10 mouse cellular contexts compared by ENCODE assay signal in the genomic region with DNA sequence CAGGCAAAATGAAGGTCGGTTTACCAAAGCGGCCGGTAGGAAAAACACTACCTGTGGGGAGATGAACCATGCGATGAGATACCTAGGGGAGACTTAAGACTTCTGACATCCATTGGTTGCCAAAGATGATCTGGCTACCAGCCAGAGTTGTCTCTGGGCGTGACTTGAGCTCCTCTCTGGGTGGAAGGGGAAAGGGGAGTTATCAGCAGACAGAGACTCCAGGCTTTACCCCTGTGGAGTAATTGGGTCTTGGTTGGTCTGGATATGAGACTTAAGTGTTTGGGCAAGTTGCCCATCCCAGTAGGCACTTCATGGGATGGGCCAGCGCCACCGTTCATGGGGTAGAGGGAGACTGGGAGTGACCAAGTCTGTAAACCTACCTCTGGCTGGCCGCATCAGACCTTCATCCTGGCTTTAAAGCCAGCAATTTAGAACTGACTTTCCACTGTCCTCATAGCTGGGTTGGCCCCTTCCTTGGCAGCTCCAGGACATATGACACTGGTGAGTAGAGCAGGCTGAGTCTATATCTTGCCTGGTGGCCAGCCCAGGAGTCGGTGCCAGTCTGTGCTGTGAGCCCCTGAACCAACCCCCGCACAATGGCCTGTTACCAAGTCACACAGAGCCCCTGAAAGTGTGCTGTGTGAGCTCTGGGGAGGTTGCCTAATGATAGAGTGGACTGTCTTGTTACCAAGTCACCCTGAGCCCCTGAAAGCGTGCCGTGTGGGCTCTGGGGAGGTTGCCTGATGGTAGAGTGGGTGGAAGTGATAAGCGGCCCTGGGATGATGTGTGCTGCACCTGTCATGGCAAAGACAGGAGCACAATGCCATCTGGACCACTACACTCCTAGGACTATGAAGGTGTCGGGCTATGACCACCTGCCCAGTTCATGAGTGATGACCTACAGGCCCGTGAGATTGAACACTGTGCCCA. TPM values are rescaled to one million over a fixed set of nuclear protein-coding genes. Genes with fewer than 3 reads are reported as not detected.
DNase-seq lines count a peak whose midpoint lies in the region; ATAC-seq lines count a peak whose summit lies in the region.
"Had no signal": no experiment of that assay in that cellular context is flagged by ENCODE, and none has a peak within 500 bp of the region (broad histone marks: within the 10 kb centered on the region; RNA-seq: fewer than 3 reads in every experiment).

No protein-coding gene starts in this region.

- H3K4me2 ChIP-seq in heart, embryonic 11.5 days = no peak overlapping the region
- peak overlapping the region; percentile 43 for H3K4me2 ChIP-seq in heart, embryonic 13.5 days
- H3K4me2 ChIP-seq: lung, embryonic 15.5 days; neural tube, embryonic 15.5 days had no signal

- WGBS in heart, embryonic 11.5 days (ENCODE audit: insufficient replicate concordance) = 79% methylated on average over 15 of the region's 15 CpGs
- WGBS in heart, embryonic 13.5 days = 77% methylated on average over 15 of the region's 15 CpGs

- peak overlapping the region; percentile 47; the same call in 1 of the 2 replicates for H3K9ac ChIP-seq in heart, embryonic 11.5 days (ENCODE audit: low read depth, low read length)
- no peak overlapping the region for H3K9ac ChIP-seq in heart, embryonic 13.5 days
- H3K9ac ChIP-seq: lung, embryonic 15.5 days; neural tube, embryonic 15.5 days had no signal

- no peaks in the 10 kb centered on the region for H3K27me3 ChIP-seq in heart, embryonic 11.5 days (ENCODE audit: control insufficient read depth, insufficient read depth, low read length)
- no peaks in the 10 kb centered on the region for H3K27me3 ChIP-seq in heart, embryonic 13.5 days (replicated peaks)
- H3K27me3 ChIP-seq in megakaryocyte, embryonic 14.5 days (replicated peaks) = peaks cover 58% of the 10 kb centered on the region
- H3K27me3 ChIP-seq: lung, embryonic 15.5 days; neural tube, embryonic 15.5 days had no signal

- H3K4me1 ChIP-seq in heart, embryonic 11.5 days (ENCODE audit: control insufficient read depth, insufficient read depth, low read length) = peaks cover 27% of the 10 kb centered on the region
- H3K4me1 ChIP-seq in heart, embryonic 13.5 days = peaks cover 44% of the 10 kb centered on the region
- peaks cover 64% of the 10 kb centered on the region for H3K4me1 ChIP-seq in megakaryocyte, embryonic 14.5 days
- H3K4me1 ChIP-seq: lung, embryonic 15.5 days; neural tube, embryonic 15.5 days had no signal

- no peak for DNase-seq in heart, adult 8-10 months (ENCODE audit: low spot score)
- peak; percentile 45 for DNase-seq in brain, adult 2 months (ENCODE audit: low read depth, low spot score)
- no peak for DNase-seq in layer of hippocampus, postnatal 25 days (ENCODE audit: extremely low spot score in 1 of 2, low spot score in 1 of 2)
- no peak for DNase-seq in urinary bladder, adult 2 months (ENCODE audit: low spot score)
- DNase-seq in lung, adult 18-20 months = no peak

- no peaks in the 10 kb centered on the region; the same call in 1 of the 2 replicates for H3K9me3 ChIP-seq in heart, embryonic 11.5 days (replicated peaks; ENCODE audit: control insufficient read depth, low read length)
- H3K9me3 ChIP-seq in heart, embryonic 13.5 days = no peaks in the 10 kb centered on the region
- peaks cover 11% of the 10 kb centered on the region for H3K9me3 ChIP-seq in megakaryocyte, embryonic 14.5 days
- H3K9me3 ChIP-seq: lung, embryonic 15.5 days; neural tube, embryonic 15.5 days had no signal

- H3K4me3 ChIP-seq in heart, embryonic 11.5 days (ENCODE audit: low read depth, low read length) = no peak overlapping the region
- H3K4me3 ChIP-seq in heart, embryonic 13.5 days = no peak overlapping the region
- peak overlapping the region; percentile 42 for H3K4me3 ChIP-seq in megakaryocyte, embryonic 14.5 days (replicated peaks)
- H3K4me3 ChIP-seq: lung, embryonic 15.5 days; neural tube, embryonic 15.5 days had no signal

- ATAC-seq in heart, embryonic 11.5 days (replicated peaks; ENCODE audit: insufficient number of reproducible peaks, low FRiP score, low TSS enrichment) = peak; percentile 48
- no peak for ATAC-seq in heart, embryonic 13.5 days (ENCODE audit: extremely low read depth, insufficient number of reproducible peaks, low FRiP score, low TSS enrichment)

- no peaks in the 10 kb centered on the region for H3K36me3 ChIP-seq in heart, embryonic 11.5 days (ENCODE audit: control insufficient read depth, insufficient read depth, low read length)
- H3K36me3 ChIP-seq in heart, embryonic 13.5 days = peaks cover 9% of the 10 kb centered on the region; the same call in 1 of the 2 replicates
- H3K36me3 ChIP-seq in megakaryocyte, embryonic 14.5 days (replicated peaks; ENCODE audit: low read length) = peaks cover 8% of the 10 kb centered on the region
- H3K36me3 ChIP-seq: lung, embryonic 15.5 days; neural tube, embryonic 15.5 days had no signal

- H3K27ac ChIP-seq in heart, embryonic 11.5 days (ENCODE audit: low read depth, low read length) = peak overlapping the region; percentile 87
- peak overlapping the region; percentile 88 for H3K27ac ChIP-seq in heart, embryonic 13.5 days (replicated peaks)
- H3K27ac ChIP-seq: lung, embryonic 15.5 days; neural tube, embryonic 15.5 days had no signal

RNA-seq across cellular contexts. Expression of a gene that starts 52.4 kb away (rescaled TPM):
- 33.1 and 36.6 TPM in 2 replicates for polyA plus RNA-seq in heart, embryonic 11.5 days (2014; fragmentation: Nextera tagmentation; extraction: Ambion mirVana)
- total RNA-seq in heart, adult 8-10 months (2022) = 10 to 100 TPM; 38.7 to 49.2 (median 46.0) TPM
- polyA plus RNA-seq in heart, embryonic 13.5 days (2015; fragmentation: Nextera tagmentation; extraction: Ambion mirVana) = 31.8 and 34.5 TPM in 2 replicates
- polyA plus RNA-seq in megakaryocyte, embryonic 14.5 days (2012; ENCODE audit: insufficient read depth, low replicate concordance) = 32.9 and 41.2 TPM in 2 replicates
- 10 to 100 TPM; 57.7 to 68.2 TPM for total RNA-seq in layer of hippocampus, postnatal 25 days (2021)
- 37.6 and 43.3 TPM in 2 replicates for polyA plus RNA-seq in urinary bladder, adult 2 months (2012; rRNA removed)
